Mouse (Mus musculus) MEL-GATA-1-ER (cell line): ENCODE results near the gene Zfp839.
A peak's percentile ranks its signal among the peaks of the same experiment; 100 is the strongest.
"Not testable (repeated sequence)": the region's sequence is repeated elsewhere in the genome, so short reads cannot be mapped to it uniquely, and the experiment has no call there.

Experiments
- DNase-seq: peaks from one replicate; pipeline ENCODE4 v3.0.0-alpha.2; 2012; ENCODE audit warnings: low read depth; ENCODE audit errors: extremely low read depth

Zfp839 gene

GRCm38 (mm10) chr12:110840348-110841198, 9.5 kb upstream of the Zfp839 start, which contains the start of gene Mok:
Gene Mok (minus strand): TSS chr12:110840939.
- DNase-seq: peak; percentile 73

- no peak for DNase-seq
These were observed 8.1 kb upstream of the Zfp839 start for GRCm38 (mm10) chr12:110841731-110842493.

DNA sequence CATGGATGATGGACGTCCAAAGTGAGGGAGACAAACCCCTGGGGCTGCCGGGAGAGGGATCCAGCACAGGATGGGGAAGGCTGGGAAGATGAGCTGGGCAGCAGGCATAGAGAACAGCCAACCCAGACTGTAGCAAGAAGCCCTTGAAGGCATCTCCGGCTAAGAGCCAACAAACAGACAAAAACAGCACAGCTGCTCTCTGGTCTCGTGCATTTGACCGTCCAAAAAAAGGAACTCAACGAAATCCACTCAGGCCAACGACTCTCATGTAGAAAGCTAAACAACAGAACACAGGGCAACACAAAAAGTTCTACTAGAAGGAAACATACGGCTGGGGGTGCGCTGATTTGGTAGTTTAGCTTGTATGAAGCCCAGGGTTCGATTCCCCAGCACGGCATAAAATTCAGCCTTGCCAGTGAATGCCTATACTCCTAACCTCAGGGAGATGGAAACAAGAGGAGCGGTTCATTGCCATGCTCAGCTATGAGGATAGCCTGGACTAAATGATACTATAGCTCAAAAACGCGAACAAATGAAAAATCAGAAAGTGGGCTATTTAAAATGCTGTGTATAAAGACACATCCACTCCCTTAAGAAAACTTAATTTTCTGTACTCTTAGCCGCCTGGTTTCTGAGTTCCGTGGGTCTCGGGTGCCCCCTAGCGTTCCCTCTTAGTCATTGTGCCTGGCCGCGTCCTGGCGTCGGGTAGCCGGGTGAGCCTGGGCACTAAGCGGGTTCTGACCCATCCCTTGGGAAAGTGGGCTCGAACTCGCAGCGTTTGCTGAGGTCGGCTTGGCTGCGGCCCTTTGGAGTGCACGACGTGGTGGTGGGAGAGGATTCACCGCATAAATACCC, 6.6 kb upstream of the Zfp839 start:
- peak; percentile 51 for DNase-seq

- DNase-seq: peak; percentile 15
These were observed 5.6 kb upstream of the Zfp839 start for GRCm38 (mm10) chr12:110844227-110845130.

DNA sequence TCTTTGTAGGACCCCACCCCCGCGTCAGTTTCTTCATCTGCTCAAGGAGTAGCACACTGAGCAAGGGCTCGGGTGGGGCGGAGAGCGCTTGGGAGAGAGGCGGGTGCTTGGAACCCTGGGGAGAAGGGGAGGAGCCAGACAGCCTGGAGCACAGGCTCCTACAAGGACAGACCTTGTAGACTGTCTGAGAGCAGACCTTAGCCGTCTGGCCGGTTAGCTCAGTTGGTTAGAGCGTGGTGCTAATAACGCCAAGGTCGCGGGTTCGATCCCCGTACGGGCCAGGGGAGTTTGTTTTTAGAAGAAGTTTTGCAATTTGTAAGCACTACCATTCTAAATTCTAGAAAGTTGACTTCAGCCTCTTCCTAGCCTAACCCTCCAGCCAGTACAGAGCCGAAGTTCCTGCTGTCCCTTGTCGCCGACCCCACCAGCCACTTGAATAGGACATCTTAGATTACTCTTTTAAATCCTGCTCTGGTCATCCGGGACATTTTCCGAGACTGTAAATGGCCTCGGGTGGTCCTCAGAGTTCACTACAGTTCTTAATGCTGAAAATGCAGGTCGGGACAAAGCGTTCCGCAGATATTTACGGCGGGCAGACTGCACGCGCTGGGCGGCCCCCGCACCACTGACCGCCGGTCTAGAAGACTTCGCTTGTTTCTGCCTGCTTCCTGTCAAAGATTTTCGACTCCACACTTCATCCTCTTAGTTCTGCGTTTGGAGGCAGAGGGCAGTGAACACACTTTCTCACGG, 4.7 kb upstream of the Zfp839 start:
- peak; percentile 87 for DNase-seq

- no peak for DNase-seq
These were observed 3.8 kb upstream of the Zfp839 start for GRCm38 (mm10) chr12:110846191-110846765.

GRCm38 (mm10) chr12:110850929-110851256, 840 bp downstream of the Zfp839 start:
- no peak for DNase-seq

- DNase-seq: peak; percentile 59
These were observed 1.4 kb downstream of the Zfp839 start for GRCm38 (mm10) chr12:110851414-110851813.

DNA sequence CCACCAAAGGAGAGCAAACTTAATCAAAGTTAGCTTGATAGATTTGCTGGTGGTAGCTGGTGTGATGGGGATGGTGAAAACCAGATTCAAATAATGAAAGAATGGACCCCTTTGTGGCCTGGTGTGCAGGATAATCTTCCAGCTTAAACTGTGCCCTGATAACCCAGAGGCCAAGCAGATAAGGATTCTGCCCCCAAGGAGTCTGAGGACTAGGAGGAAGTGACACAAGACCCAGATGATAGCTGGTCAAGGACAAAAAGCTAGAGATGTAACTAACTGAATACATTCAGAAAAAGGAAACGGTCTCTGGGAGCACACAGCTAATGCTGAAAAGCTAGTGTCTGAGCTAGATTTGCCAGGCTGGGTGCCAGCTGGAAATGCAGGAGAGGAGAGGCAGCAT, 1.9 kb downstream of the Zfp839 start:
- DNase-seq: no peak

- no peak for DNase-seq
These were observed 5.0 kb downstream of the Zfp839 start for GRCm38 (mm10) chr12:110854786-110855737.

- DNase-seq: no peak
These were observed 7.1 kb downstream of the Zfp839 start for GRCm38 (mm10) chr12:110857196-110857595.

DNA sequence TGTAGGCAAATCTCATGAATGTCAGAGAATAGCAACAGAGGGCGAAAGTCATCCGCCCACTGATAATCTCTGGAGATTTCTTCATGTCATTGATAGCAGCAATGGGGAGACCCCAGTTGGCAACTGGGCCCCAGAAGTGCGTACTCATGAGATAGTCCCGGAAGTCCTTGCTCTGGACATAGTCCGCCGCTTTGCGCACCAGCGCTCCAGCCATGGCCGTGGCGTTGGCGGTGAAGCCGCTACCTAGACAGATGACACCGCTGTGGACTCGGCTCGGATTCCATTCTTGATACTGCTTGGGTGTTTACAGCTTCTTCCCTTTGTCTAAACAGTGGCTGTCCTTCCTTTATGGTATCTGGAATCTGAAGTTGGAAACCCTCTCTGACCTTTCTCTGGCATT, 8.6 kb downstream of the Zfp839 start:
- not testable (repeated sequence) for DNase-seq

DNA sequence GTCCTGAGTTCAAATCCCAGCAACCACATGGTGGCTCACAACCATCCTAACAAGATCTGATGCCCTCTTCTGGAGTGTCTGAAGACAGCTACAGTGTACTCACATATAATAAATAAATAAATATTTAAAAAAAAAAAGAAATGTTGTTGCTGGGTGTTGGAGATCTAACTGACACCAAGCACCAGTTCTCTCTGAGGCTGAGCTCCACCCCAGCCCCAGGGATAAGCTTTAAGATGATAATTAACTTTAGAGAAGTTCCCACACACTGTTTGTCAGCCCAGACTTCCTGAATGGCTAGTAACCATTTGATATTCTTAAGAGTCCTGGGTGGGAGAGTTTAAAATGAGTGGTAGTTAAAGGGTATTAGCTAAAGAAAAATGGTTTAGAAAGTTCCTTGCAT, 10.2 kb downstream of the Zfp839 start:
- peak; percentile 33 for DNase-seq

- DNase-seq: no peak
These were observed 11.2 kb downstream of the Zfp839 start for GRCm38 (mm10) chr12:110861256-110861655.

- no peak for DNase-seq
These were observed 14.0 kb downstream of the Zfp839 start for GRCm38 (mm10) chr12:110864008-110864407.

DNA sequence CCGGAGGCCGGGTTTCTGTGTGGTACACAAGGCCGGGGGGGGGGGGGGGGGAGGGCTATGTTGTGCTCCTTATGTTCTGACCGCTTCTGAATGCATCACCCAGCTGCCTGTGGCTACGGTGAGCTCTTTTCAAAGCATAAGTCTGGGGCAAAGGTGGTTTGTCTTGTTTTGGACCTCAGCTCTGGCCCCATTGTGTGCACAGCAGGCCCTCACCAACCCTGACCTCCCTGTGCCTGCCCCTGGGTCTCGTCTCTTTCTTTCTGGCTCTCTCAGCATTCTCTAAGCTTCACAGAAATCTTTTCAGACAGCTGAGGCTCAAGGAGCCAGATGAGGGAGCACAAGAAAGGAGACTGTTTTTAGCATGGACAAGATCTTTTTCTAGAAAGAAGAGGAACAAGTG, 15.5 kb downstream of the Zfp839 start:
- no peak for DNase-seq

GRCm38 (mm10) chr12:110865989-110866388, 15.9 kb downstream of the Zfp839 start:
- no peak for DNase-seq

DNA sequence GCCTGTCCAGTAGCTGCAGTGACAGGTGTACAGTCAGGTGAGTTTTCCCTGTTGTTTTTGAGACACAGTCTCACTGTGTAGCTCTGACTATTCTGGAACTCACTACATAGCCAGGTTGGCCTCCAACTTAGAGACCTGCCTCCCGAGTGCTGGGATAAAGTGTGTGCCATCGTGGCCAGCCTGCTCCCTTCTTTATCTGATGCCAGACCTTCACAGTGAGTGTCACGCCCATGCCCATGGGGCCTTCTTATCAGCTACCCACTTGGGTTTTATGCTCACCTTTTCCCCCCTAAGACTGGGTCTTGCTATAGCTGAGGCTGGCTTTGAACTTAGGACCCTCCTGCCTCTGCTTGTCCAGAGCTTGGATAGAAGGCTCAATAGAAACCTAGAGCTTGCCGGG, 20.1 kb downstream of the Zfp839 start:
- DNase-seq: no peak
